Mouse (Mus musculus): ENCODE data around the gene Ccdc169. TPM values are rescaled to one million over a fixed set of nuclear protein-coding genes. Genes with fewer than 3 reads are reported as not detected.

Ccdc169 gene
- total and polyA plus RNA-seq, 3 experiments: 0.11 to 0.30 TPM; not detected in 1

DNA sequence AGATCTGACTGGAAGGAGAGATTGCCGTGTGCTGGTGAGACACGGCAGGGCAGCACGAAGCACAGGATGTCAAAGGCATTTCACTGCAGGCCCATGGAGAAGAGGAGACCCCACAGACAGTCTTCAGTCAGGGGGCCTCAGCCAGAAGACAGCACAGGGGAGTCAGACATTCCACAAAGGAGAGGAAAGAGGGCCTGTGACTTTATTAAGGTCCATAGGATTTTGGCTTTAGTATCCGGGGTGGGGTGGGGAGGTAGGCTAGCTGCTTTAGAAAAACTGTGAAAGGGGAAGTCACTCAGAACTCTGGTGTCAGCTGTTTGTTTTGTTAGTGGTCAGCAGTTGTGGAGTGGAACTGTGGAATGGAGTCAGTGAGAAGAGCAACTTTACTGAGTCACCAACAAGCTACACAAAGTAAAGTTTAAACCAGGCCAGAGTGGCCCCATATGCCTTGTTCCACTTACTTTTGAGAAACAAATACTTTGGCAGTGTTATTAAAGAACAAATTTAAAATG, 7.9 kb upstream of the Ccdc169 start:
- no peak for ATAC-seq (ENCODE audit: extremely low read depth, insufficient number of reproducible peaks, low FRiP score, poor library complexity, severe bottlenecking)
- Histone ChIP-seq H3K27me3 (ENCODE audit: insufficient read depth, low read length) (no peaks in the 10 kb centered on the region), H3K9me3 (replicated peaks) (no peaks in the 10 kb centered on the region), H3K4me3 (ENCODE audit: low read depth, low read length) (no peak overlapping the region), H3K4me1 (ENCODE audit: insufficient read depth, low read depth, low read length) (no peaks in the 10 kb centered on the region), H3K36me3 (replicated peaks) (peaks cover 70% of the 10 kb centered on the region)
- TF ChIP-seq TAL1 (conservative IDR thresholded peaks at IDR 0.05; ENCODE audit: low read depth, low read length) (no peak), GATA2 (IDR thresholded peaks at IDR 0.05; ENCODE audit: borderline replicate concordance, low read depth, low read length) (no peak), GATA1 (IDR thresholded peaks at IDR 0.05; ENCODE audit: borderline replicate concordance, low read length) (no peak), POLR2AphosphoS5 (IDR thresholded peaks at IDR 0.05; ENCODE audit: insufficient replicate concordance, low read depth, low read length) (no peak), CTCF (IDR thresholded peaks at IDR 0.05; ENCODE audit: low read depth, low read length) (no peak)
- DNase-seq (ENCODE audit: low spot score): no peak

DNA sequence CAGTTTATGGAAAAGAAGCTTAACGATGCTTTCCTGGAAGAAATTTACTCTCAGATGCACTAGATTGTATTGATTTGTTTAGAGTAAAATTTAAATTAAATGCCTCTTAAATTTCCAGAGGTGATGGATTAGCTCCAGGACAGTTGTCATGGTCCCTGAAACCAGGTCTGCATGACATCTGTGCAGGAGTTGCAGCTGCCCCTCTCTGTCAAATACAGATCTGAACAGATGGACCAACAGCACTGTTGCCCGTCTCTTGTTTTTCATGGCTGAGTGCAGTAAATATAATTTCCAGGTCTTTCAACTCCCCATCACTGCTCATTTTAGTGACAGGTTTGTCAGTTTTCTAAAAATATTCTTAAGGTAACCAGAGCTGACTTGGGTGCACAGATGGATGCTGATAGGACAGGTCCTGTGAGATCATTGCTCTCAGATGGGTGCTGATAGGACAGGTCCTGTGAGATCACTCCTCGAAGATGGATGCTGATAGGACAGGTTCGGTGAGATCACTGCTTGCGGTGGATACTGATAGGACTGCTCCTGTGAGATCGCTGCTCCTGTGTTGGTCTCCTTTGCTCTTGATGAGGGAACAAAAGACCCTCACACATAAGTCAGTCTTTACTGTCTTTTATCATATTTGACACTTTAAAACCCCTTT, 5.4 kb upstream of the Ccdc169 start:
- TF ChIP-seq GATA1 (IDR thresholded peaks at IDR 0.05; ENCODE audit: borderline replicate concordance, low read length): no peak
- no peak for TF ChIP-seq CTCF (IDR thresholded peaks at IDR 0.05; ENCODE audit: low read depth, low read length)
- TF ChIP-seq POLR2AphosphoS5 (IDR thresholded peaks at IDR 0.05; ENCODE audit: insufficient replicate concordance, low read depth, low read length): no peak
- no peak for TF ChIP-seq TAL1 (conservative IDR thresholded peaks at IDR 0.05; ENCODE audit: low read depth, low read length)
- no peak for TF ChIP-seq GATA2 (IDR thresholded peaks at IDR 0.05; ENCODE audit: borderline replicate concordance, low read depth, low read length)
- H3K4me1 ChIP-seq (ENCODE audit: insufficient read depth, low read depth, low read length): no peaks in the 10 kb centered on the region
- H3K36me3 ChIP-seq (replicated peaks): peaks cover 73% of the 10 kb centered on the region
- ATAC-seq (ENCODE audit: extremely low read depth, insufficient number of reproducible peaks, low FRiP score, poor library complexity, severe bottlenecking): no peak
- no peak overlapping the region for H3K4me3 ChIP-seq (ENCODE audit: low read depth, low read length)
- H3K9me3 ChIP-seq (replicated peaks): no peaks in the 10 kb centered on the region
- H3K27me3 ChIP-seq (ENCODE audit: insufficient read depth, low read length): no peaks in the 10 kb centered on the region
- no peak for DNase-seq (ENCODE audit: low spot score)

DNA sequence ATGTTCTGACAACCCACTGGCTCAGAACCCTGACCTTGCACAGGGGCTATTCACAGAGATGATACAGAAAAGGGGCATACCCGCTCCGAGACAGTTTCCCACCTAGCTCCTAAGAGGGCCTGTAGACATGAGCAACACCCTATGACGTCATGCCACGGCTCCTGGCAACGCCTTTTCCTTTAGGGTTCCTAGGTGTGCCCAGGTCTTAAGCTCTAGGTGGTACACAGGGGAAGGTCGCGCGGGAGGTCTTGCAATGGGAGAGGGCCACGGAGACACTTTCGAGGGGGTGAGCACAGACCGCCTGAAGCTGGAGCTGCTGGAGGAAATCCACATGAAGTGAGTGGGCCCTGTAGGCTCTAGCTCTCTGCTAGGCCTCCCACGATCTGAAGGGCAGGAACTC, 2.7 kb downstream of the Ccdc169 start:
- H3K4me3 ChIP-seq (ENCODE audit: low read depth, low read length): no peak overlapping the region
- no peak for TF ChIP-seq GATA1 (IDR thresholded peaks at IDR 0.05; ENCODE audit: borderline replicate concordance, low read length)
- TF ChIP-seq GATA2 (IDR thresholded peaks at IDR 0.05; ENCODE audit: borderline replicate concordance, low read depth, low read length): no peak
- no peak for TF ChIP-seq CTCF (IDR thresholded peaks at IDR 0.05; ENCODE audit: low read depth, low read length)
- TF ChIP-seq POLR2AphosphoS5 (IDR thresholded peaks at IDR 0.05; ENCODE audit: insufficient replicate concordance, low read depth, low read length): no peak
- no peak for TF ChIP-seq TAL1 (conservative IDR thresholded peaks at IDR 0.05; ENCODE audit: low read depth, low read length)
- no peaks in the 10 kb centered on the region for H3K27me3 ChIP-seq (ENCODE audit: insufficient read depth, low read length)
- ATAC-seq (ENCODE audit: extremely low read depth, insufficient number of reproducible peaks, low FRiP score, poor library complexity, severe bottlenecking) (no peak), DNase-seq (ENCODE audit: low spot score) (no peak)
- H3K4me1 ChIP-seq (ENCODE audit: insufficient read depth, low read depth, low read length): no peaks in the 10 kb centered on the region
- peaks cover 15% of the 10 kb centered on the region for H3K36me3 ChIP-seq (replicated peaks)
- H3K9me3 ChIP-seq (replicated peaks): 0 out of 2 replicates have a peak, but pooled peaks cover 2% of the 10 kb centered on the region

DNA sequence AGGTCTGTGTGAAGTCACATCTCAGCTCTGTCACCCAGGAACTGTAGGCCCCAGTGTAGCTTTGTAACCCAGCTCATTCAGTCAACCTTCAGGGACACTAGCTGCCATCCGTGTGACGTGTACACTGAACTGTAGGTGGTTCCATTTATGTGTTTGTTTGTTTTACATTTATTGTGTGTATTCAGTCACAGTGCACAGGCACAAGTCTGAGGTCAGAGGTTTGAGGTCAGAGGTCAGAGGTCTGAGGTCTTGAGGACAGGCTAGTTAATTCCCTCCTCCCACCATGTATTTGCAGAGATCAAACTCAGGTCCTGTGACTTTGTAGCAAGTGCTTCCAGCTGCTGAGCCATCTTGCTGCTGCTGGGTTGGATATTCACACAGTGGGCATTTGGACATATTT, 4.3 kb downstream of the Ccdc169 start:
- Histone ChIP-seq H3K27me3 (ENCODE audit: insufficient read depth, low read length) (no peaks in the 10 kb centered on the region), H3K36me3 (replicated peaks) (peaks cover 3% of the 10 kb centered on the region), H3K9me3 (replicated peaks) (0 out of 2 replicates have a peak, but pooled peaks cover 2% of the 10 kb centered on the region), H3K4me3 (ENCODE audit: low read depth, low read length) (no peak overlapping the region), H3K4me1 (ENCODE audit: insufficient read depth, low read depth, low read length) (no peaks in the 10 kb centered on the region)
- ATAC-seq (ENCODE audit: extremely low read depth, insufficient number of reproducible peaks, low FRiP score, poor library complexity, severe bottlenecking) (no peak), DNase-seq (ENCODE audit: low spot score) (no peak)
- TF ChIP-seq TAL1 (conservative IDR thresholded peaks at IDR 0.05; ENCODE audit: low read depth, low read length) (no peak), GATA1 (IDR thresholded peaks at IDR 0.05; ENCODE audit: borderline replicate concordance, low read length) (no peak)

DNA sequence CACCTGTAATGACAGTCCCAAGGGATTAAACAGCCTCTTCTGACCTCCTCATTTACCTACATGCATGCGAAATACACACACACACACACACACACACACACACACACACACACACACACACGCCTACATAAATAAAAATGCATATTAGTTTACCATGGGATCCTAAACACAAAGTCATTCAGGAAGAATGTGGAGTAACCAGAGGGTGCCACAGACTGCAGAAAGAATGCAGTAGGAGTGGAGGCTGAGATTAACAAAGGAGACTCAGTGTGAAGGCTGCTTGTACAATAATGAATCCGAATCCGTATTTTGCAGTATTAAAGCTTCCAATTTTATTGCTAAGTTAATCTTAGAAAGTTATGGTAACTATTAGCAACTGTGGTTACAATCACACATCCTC, 7.8 kb downstream of the Ccdc169 start:
- DNase-seq (ENCODE audit: low spot score) (no peak), ATAC-seq (ENCODE audit: extremely low read depth, insufficient number of reproducible peaks, low FRiP score, poor library complexity, severe bottlenecking) (no peak)
- H3K4me3 ChIP-seq (ENCODE audit: low read depth, low read length): no peak overlapping the region
- H3K36me3 ChIP-seq (replicated peaks): no peaks in the 10 kb centered on the region
- no peaks in the 10 kb centered on the region for H3K4me1 ChIP-seq (ENCODE audit: insufficient read depth, low read depth, low read length)
- TF ChIP-seq TAL1 (conservative IDR thresholded peaks at IDR 0.05; ENCODE audit: low read depth, low read length) (no peak), POLR2AphosphoS5 (IDR thresholded peaks at IDR 0.05; ENCODE audit: insufficient replicate concordance, low read depth, low read length) (no peak), GATA1 (IDR thresholded peaks at IDR 0.05; ENCODE audit: borderline replicate concordance, low read length) (no peak), CTCF (IDR thresholded peaks at IDR 0.05; ENCODE audit: low read depth, low read length) (no peak), GATA2 (IDR thresholded peaks at IDR 0.05; ENCODE audit: borderline replicate concordance, low read depth, low read length) (no peak)
- H3K9me3 ChIP-seq (replicated peaks): 0 out of 2 replicates have a peak, but pooled peaks cover 2% of the 10 kb centered on the region
- no peaks in the 10 kb centered on the region for H3K27me3 ChIP-seq (ENCODE audit: insufficient read depth, low read length)

DNA sequence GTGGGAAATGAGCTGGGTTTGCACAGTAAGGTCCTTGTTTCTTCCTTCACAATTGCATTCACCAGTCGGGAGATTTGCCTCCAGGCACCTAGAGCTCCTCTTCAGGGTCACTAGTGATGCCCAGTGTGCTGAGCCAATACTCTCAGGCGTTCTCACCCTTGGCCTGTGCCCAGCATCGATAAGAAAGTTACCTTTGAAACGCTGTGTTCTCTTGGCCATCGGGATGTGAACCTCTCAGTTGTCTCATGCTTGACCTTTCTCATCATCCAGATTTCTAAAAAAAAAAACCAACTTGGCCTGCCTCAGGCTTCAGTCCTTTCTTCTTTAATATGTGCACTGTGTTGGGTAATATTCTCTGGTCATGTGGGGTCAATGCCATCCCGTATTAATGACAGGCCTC, 9.3 kb downstream of the Ccdc169 start:
- Histone ChIP-seq H3K27me3 (ENCODE audit: insufficient read depth, low read length) (no peaks in the 10 kb centered on the region), H3K4me3 (ENCODE audit: low read depth, low read length) (no peak overlapping the region), H3K9me3 (replicated peaks) (0 out of 2 replicates have a peak, but pooled peaks cover 2% of the 10 kb centered on the region), H3K4me1 (ENCODE audit: insufficient read depth, low read depth, low read length) (no peaks in the 10 kb centered on the region), H3K36me3 (replicated peaks) (no peaks in the 10 kb centered on the region)
- no peak for ATAC-seq (ENCODE audit: extremely low read depth, insufficient number of reproducible peaks, low FRiP score, poor library complexity, severe bottlenecking)
- no peak for DNase-seq (ENCODE audit: low spot score)
- no peak for TF ChIP-seq CTCF (IDR thresholded peaks at IDR 0.05; ENCODE audit: low read depth, low read length)
- no peak for TF ChIP-seq POLR2AphosphoS5 (IDR thresholded peaks at IDR 0.05; ENCODE audit: insufficient replicate concordance, low read depth, low read length)
- TF ChIP-seq TAL1 (conservative IDR thresholded peaks at IDR 0.05; ENCODE audit: low read depth, low read length): no peak
- no peak for TF ChIP-seq GATA1 (IDR thresholded peaks at IDR 0.05; ENCODE audit: borderline replicate concordance, low read length)
- no peak for TF ChIP-seq GATA2 (IDR thresholded peaks at IDR 0.05; ENCODE audit: borderline replicate concordance, low read depth, low read length)
